Mouse (Mus musculus) MEL (cell line): Measurements from ENCODE around the gene Naa50.
A peak's percentile ranks its signal among the peaks of the same experiment; 100 is the strongest.

Experiments
- CHD1 ChIP-seq: IDR thresholded peaks from 2 replicates; pipeline ENCODE4 v1.6.1; 2012; ENCODE audit warnings: low read depth, mild to moderate bottlenecking, inconsistent platforms, low read length, improper control_type of control experiment
- CTCF ChIP-seq, 3 experiments: IDR thresholded peaks in 2 of 3; conservative IDR thresholded peaks in 1 of 3; 2 replicates each; pipeline ENCODE4 v1.5.1; 2011 to 2012; ENCODE audit warnings: low read length in 3 of 3, low read depth in 2 of 3, mild to moderate bottlenecking in 2 of 3, improper control_type of control experiment in 1 of 3, inconsistent platforms in 1 of 3, mixed read lengths in 1 of 3, moderate library complexity in 1 of 3; ENCODE audit not compliant: control insufficient read depth in 1 of 3, insufficient read depth in 1 of 3, poor library complexity in 1 of 3, severe bottlenecking in 1 of 3
- ETS1 ChIP-seq: IDR thresholded peaks from 2 replicates; pipeline ENCODE4 v1.6.1; 2012; ENCODE audit warnings: low read depth, mild to moderate bottlenecking, inconsistent platforms, low read length, improper control_type of control experiment, moderate library complexity
- HCFC1 ChIP-seq: IDR thresholded peaks from 2 replicates; pipeline ENCODE4 v1.6.1; 2012; ENCODE audit warnings: low read depth, mild to moderate bottlenecking, inconsistent platforms, low read length, improper control_type of control experiment, moderate library complexity
- MAFK ChIP-seq: IDR thresholded peaks from 2 replicates; pipeline ENCODE4 v1.6.1; 2011; ENCODE audit warnings: low read depth, mild to moderate bottlenecking, low read length, improper control_type of control experiment, borderline replicate concordance
- MAX ChIP-seq: IDR thresholded peaks from 2 replicates; pipeline ENCODE4 v1.6.1; 2011; ENCODE audit warnings: low read length, improper control_type of control experiment
- MXI1 ChIP-seq: IDR thresholded peaks from 2 replicates; pipeline ENCODE4 v1.6.1; 2011; ENCODE audit warnings: mild to moderate bottlenecking, low read depth, low read length, improper control_type of control experiment
- MYC ChIP-seq: IDR thresholded peaks from 2 replicates; pipeline ENCODE4 v1.6.1; 2011; ENCODE audit warnings: low read depth, mild to moderate bottlenecking, low read length, improper control_type of control experiment, moderate library complexity
- POLR2A ChIP-seq, 2 experiments: IDR thresholded peaks; 2 replicates each; pipeline ENCODE4 v1.6.1; 2011 to 2012; ENCODE audit warnings: low read length in 2 of 2, mild to moderate bottlenecking in 2 of 2, control low read depth in 1 of 2, improper control_type of control experiment in 1 of 2, low read depth in 1 of 2, moderate library complexity in 1 of 2; ENCODE audit not compliant: control insufficient read depth in 1 of 2, insufficient read depth in 1 of 2, poor library complexity in 1 of 2
- POLR2AphosphoS2 ChIP-seq: IDR thresholded peaks from 2 replicates; pipeline ENCODE4 v1.6.1; 2011; ENCODE audit warnings: low read length, improper control_type of control experiment
- RCOR1 ChIP-seq: IDR thresholded peaks from 2 replicates; pipeline ENCODE4 v1.6.1; 2012; ENCODE audit warnings: low read depth, mild to moderate bottlenecking, inconsistent platforms, low read length, improper control_type of control experiment
- UBTF ChIP-seq: IDR thresholded peaks from 2 replicates; pipeline ENCODE4 v1.6.1; 2012; ENCODE audit warnings: low read depth, mild to moderate bottlenecking, inconsistent platforms, low read length, improper control_type of control experiment, moderate library complexity, borderline replicate concordance; ENCODE audit not compliant: insufficient read depth
- USF2 ChIP-seq, 2 experiments: IDR thresholded peaks; 2 replicates each; pipeline ENCODE4 v1.6.1; 2011 to 2012; ENCODE audit warnings: improper control_type of control experiment in 2 of 2, low read length in 2 of 2, borderline replicate concordance in 1 of 2, inconsistent platforms in 1 of 2, low read depth in 1 of 2, mild to moderate bottlenecking in 1 of 2; ENCODE audit not compliant: insufficient read depth in 1 of 2
- ZC3H11A ChIP-seq: IDR thresholded peaks from 2 replicates; pipeline ENCODE4 v1.6.1; 2012; ENCODE audit warnings: low read depth, mild to moderate bottlenecking, inconsistent platforms, low read length, improper control_type of control experiment

GRCm38 (mm10) chr16:44159325-44159724 lies 19.7 kb downstream of the Naa50 start:
- TF ChIP-seq POLR2A (IDR thresholded peaks at IDR 0.05; ENCODE audit: control insufficient read depth in 1 of 2, insufficient read depth in 1 of 2, low read depth in 1 of 2, low read length in 2 of 2, poor library complexity in 1 of 2) (no peak), UBTF (no peak), POLR2AphosphoS2 (no peak), USF2 (IDR thresholded peaks at IDR 0.05; ENCODE audit: borderline replicate concordance in 1 of 2, insufficient read depth in 1 of 2, low read depth in 1 of 2, low read length in 2 of 2) (no peak), ZC3H11A (no peak), CTCF (IDR thresholded peaks at IDR 0.05 in 2 of 3, conservative IDR thresholded peaks at IDR 0.05 in 1 of 3; ENCODE audit: control insufficient read depth in 1 of 3, insufficient read depth in 1 of 3, low read depth in 2 of 3, low read length in 3 of 3, poor library complexity in 1 of 3, severe bottlenecking in 1 of 3) (no peak), RCOR1 (no peak), MAX (no peak), ETS1 (peak; percentile 60), MYC (peak; percentile 82), MAFK (no peak), MXI1 (peak; percentile 64), CHD1 (no peak), HCFC1 (no peak)
